Mouse (Mus musculus) MEL (cell line): Measurements from ENCODE around the gene Wdr48. TPM values are rescaled to one million over a fixed set of nuclear protein-coding genes. Genes with fewer than 3 reads are reported as not detected.

Experiments used
- DNase-seq: peaks from one replicate; pipeline ENCODE4 v3.0.0; 2011; ENCODE audit warnings: low read depth, low spot score
- H3K27ac ChIP-seq: 2 replicates; pipeline ENCODE4 v1.5.1; 2012; ENCODE audit warnings: low read depth, mild to moderate bottlenecking, control low read depth, low read length, moderate library complexity; ENCODE audit not compliant: control insufficient read depth
- H3K27me3 ChIP-seq, 2 experiments: fragments of 150-350 bp in 1 of 2; sonication (generic) in 1 of 2; 2 replicates each; pipeline ENCODE4 v1.6.1; 2012; ENCODE audit warnings: low read length in 2 of 2, mild to moderate bottlenecking in 2 of 2, improper control_type of control experiment in 1 of 2, moderate library complexity in 1 of 2; ENCODE audit not compliant: insufficient read depth in 2 of 2, control insufficient read depth in 1 of 2
- H3K36me3 ChIP-seq, 2 experiments: 2 replicates each; pipeline ENCODE4 v1.6.1; 2012 to 2014; ENCODE audit warnings: low read length in 2 of 2, improper control_type of control experiment in 1 of 2, inconsistent platforms in 1 of 2, mild to moderate bottlenecking in 1 of 2; ENCODE audit not compliant: insufficient read depth in 2 of 2, control insufficient read depth in 1 of 2
- H3K4me1 ChIP-seq, 2 experiments: fragments of 150-350 bp in 1 of 2; sonication (generic) in 1 of 2; 2 replicates each; pipeline ENCODE4 v1.6.1; 2012; ENCODE audit warnings: low read length in 2 of 2, improper control_type of control experiment in 1 of 2, mild to moderate bottlenecking in 1 of 2; ENCODE audit not compliant: insufficient read depth in 2 of 2, control insufficient read depth in 1 of 2
- H3K4me3 ChIP-seq, 2 experiments: fragments of 150-350 bp in 1 of 2; sonication (generic) in 1 of 2; 2 replicates each; pipeline ENCODE4 v1.5.1; 2012; ENCODE audit warnings: low read depth in 2 of 2, low read length in 2 of 2, mild to moderate bottlenecking in 2 of 2, moderate library complexity in 2 of 2, control low read depth in 1 of 2, improper control_type of control experiment in 1 of 2; ENCODE audit not compliant: control insufficient read depth in 1 of 2, insufficient read depth in 1 of 2
- H3K79me2 ChIP-seq: 2 replicates; pipeline ENCODE4 v1.6.1; 2012; ENCODE audit warnings: mild to moderate bottlenecking, low read length, moderate library complexity; ENCODE audit not compliant: control insufficient read depth, poor library complexity, insufficient read depth
- H3K9ac ChIP-seq: 2 replicates; pipeline ENCODE4 v1.6.1; 2012; ENCODE audit warnings: low read depth, mild to moderate bottlenecking, control low read depth, low read length, moderate library complexity; ENCODE audit not compliant: control insufficient read depth, poor library complexity, severe bottlenecking
- H3K9me3 ChIP-seq: fragments of 150-350 bp; sonication (generic); replicated peaks from 2 replicates; pipeline ENCODE4 v1.6.1; 2012; ENCODE audit warnings: mild to moderate bottlenecking, low read length, improper control_type of control experiment, moderate library complexity; ENCODE audit not compliant: insufficient read depth
- BHLHE40 ChIP-seq: IDR thresholded peaks from 2 replicates; pipeline ENCODE4 v1.6.1; 2012; ENCODE audit warnings: low read depth, mild to moderate bottlenecking, inconsistent platforms, low read length, improper control_type of control experiment, borderline replicate concordance
- CHD2 ChIP-seq: IDR thresholded peaks from 2 replicates; pipeline ENCODE4 v1.6.1; 2011; ENCODE audit warnings: low read length, improper control_type of control experiment
- CTCF ChIP-seq, 3 experiments: IDR thresholded peaks in 2 of 3; conservative IDR thresholded peaks in 1 of 3; 2 replicates each; pipeline ENCODE4 v1.5.1; 2011 to 2012; ENCODE audit warnings: low read length in 3 of 3, low read depth in 2 of 3, mild to moderate bottlenecking in 2 of 3, improper control_type of control experiment in 1 of 3, inconsistent platforms in 1 of 3, mixed read lengths in 1 of 3, moderate library complexity in 1 of 3; ENCODE audit not compliant: control insufficient read depth in 1 of 3, insufficient read depth in 1 of 3, poor library complexity in 1 of 3, severe bottlenecking in 1 of 3
- EP300 ChIP-seq, 2 experiments: IDR thresholded peaks; 2 replicates each; pipeline ENCODE4 v1.6.1; 2011; ENCODE audit warnings: improper control_type of control experiment in 2 of 2, low read length in 2 of 2, low read depth in 1 of 2, mild to moderate bottlenecking in 1 of 2
- GABPA ChIP-seq: IDR thresholded peaks from 2 replicates; pipeline ENCODE4 v1.6.1; 2012; ENCODE audit warnings: low read depth, mild to moderate bottlenecking, inconsistent platforms, low read length, improper control_type of control experiment, moderate library complexity
- GATA1 ChIP-seq: IDR thresholded peaks from 2 replicates; pipeline ENCODE4 v1.6.1; 2011; ENCODE audit warnings: low read depth, low read length, improper control_type of control experiment
- JUND ChIP-seq: IDR thresholded peaks from 2 replicates; pipeline ENCODE4 v1.6.1; 2011; ENCODE audit warnings: low read depth, mild to moderate bottlenecking, improper control_type of control experiment, low read length
- MAFK ChIP-seq: IDR thresholded peaks from 2 replicates; pipeline ENCODE4 v1.6.1; 2011; ENCODE audit warnings: low read depth, mild to moderate bottlenecking, low read length, improper control_type of control experiment, borderline replicate concordance
- MAX ChIP-seq: IDR thresholded peaks from 2 replicates; pipeline ENCODE4 v1.6.1; 2011; ENCODE audit warnings: low read length, improper control_type of control experiment
- MXI1 ChIP-seq: IDR thresholded peaks from 2 replicates; pipeline ENCODE4 v1.6.1; 2011; ENCODE audit warnings: mild to moderate bottlenecking, low read depth, low read length, improper control_type of control experiment
- MYB ChIP-seq: IDR thresholded peaks from 2 replicates; pipeline ENCODE4 v1.6.1; 2011; ENCODE audit warnings: mild to moderate bottlenecking, low read depth, low read length, improper control_type of control experiment
- NELFE ChIP-seq: IDR thresholded peaks from 2 replicates; pipeline ENCODE4 v1.6.1; 2011; ENCODE audit warnings: low read depth, low read length, improper control_type of control experiment
- NRF1 ChIP-seq: IDR thresholded peaks from 2 replicates; pipeline ENCODE4 v1.6.1; 2014; ENCODE audit warnings: low read depth, mild to moderate bottlenecking, inconsistent platforms, low read length, improper control_type of control experiment, moderate library complexity; ENCODE audit not compliant: poor library complexity, insufficient read depth, severe bottlenecking
- POLR2AphosphoS2 ChIP-seq: IDR thresholded peaks from 2 replicates; pipeline ENCODE4 v1.6.1; 2011; ENCODE audit warnings: low read length, improper control_type of control experiment
- POLR2AphosphoS5 ChIP-seq: IDR thresholded peaks from 2 replicates; pipeline ENCODE4 v1.6.1; 2012; ENCODE audit warnings: low read depth, borderline replicate concordance, mild to moderate bottlenecking, inconsistent platforms, low read length, moderate library complexity, mixed read lengths
- RAD21 ChIP-seq: IDR thresholded peaks from 2 replicates; pipeline ENCODE4 v1.6.1; 2011; ENCODE audit warnings: mild to moderate bottlenecking, low read depth, low read length, improper control_type of control experiment
- SIN3A ChIP-seq: IDR thresholded peaks from 2 replicates; pipeline ENCODE4 v1.6.1; 2012; ENCODE audit warnings: low read length, improper control_type of control experiment, inconsistent platforms
- TBP ChIP-seq: IDR thresholded peaks from 2 replicates; pipeline ENCODE4 v1.8.0; 2011; ENCODE audit warnings: low read depth, low read length, improper control_type of control experiment
- UBTF ChIP-seq: IDR thresholded peaks from 2 replicates; pipeline ENCODE4 v1.6.1; 2012; ENCODE audit warnings: low read depth, mild to moderate bottlenecking, inconsistent platforms, low read length, improper control_type of control experiment, moderate library complexity, borderline replicate concordance; ENCODE audit not compliant: insufficient read depth
- USF2 ChIP-seq, 2 experiments: IDR thresholded peaks; 2 replicates each; pipeline ENCODE4 v1.6.1; 2011 to 2012; ENCODE audit warnings: improper control_type of control experiment in 2 of 2, low read length in 2 of 2, borderline replicate concordance in 1 of 2, inconsistent platforms in 1 of 2, low read depth in 1 of 2, mild to moderate bottlenecking in 1 of 2; ENCODE audit not compliant: insufficient read depth in 1 of 2
- ZMIZ1 ChIP-seq: IDR thresholded peaks from 2 replicates; pipeline ENCODE4 v1.6.1; 2012; ENCODE audit warnings: low read depth, mild to moderate bottlenecking, inconsistent platforms, low read length, improper control_type of control experiment, moderate library complexity
- polyA plus RNA-seq, 2 experiments: library from polyadenylated mRNA; stranded (reverse) in 1 of 2; unstranded in 1 of 2; fragments of >175 nt in 1 of 2; fragments of >200 nt in 1 of 2; gene quantifications; 2 replicates each; pipeline versions ENCODE4 v1.2.1 to v1.2.4; 2012; ENCODE audit warnings: low replicate concordance in 2 of 2, low read depth in 1 of 2; ENCODE audit not compliant: insufficient read length in 2 of 2, insufficient read depth in 1 of 2, missing spikeins in 1 of 2
- total RNA-seq: library from RNA; depleted of rRNA; stranded (reverse); fragments of 300-350 nt; gene quantifications from 2 replicates; pipeline ENCODE4 v1.2.3, GENCODE M21; 2012

Gene Wdr48
- total and polyA plus RNA-seq, 3 experiments = 31.0 to 40.5 TPM; not detected in 1

- Histone ChIP-seq H3K27ac (no peak overlapping the region), H3K4me3 (no peak overlapping the region), H3K36me3 (peaks cover 7 to 12% of the 10 kb centered on the region in 2 experiments), H3K4me1 (peaks cover 0 to 5% of the 10 kb centered on the region in 2 experiments; a peak in 2 of 4 replicates), H3K27me3 (no peaks in the 10 kb centered on the region), H3K79me2 (peaks cover 7% of the 10 kb centered on the region; the same call in 1 of the 2 replicates), H3K9ac (no peak overlapping the region), H3K9me3 (no peaks in the 10 kb centered on the region)
- DNase-seq = no peak
- TF ChIP-seq EP300 (IDR thresholded peaks at IDR 0.05; ENCODE audit: low read depth in 1 of 2, low read length in 2 of 2) = no peak
- TF ChIP-seq MAX = no peak
- no peak for TF ChIP-seq CHD2
- TF ChIP-seq ZMIZ1 = no peak
- TF ChIP-seq NELFE = no peak
- no peak for TF ChIP-seq POLR2AphosphoS5
- TF ChIP-seq MYB = no peak
- TF ChIP-seq NRF1 = no peak
- TF ChIP-seq USF2 (IDR thresholded peaks at IDR 0.05; ENCODE audit: borderline replicate concordance in 1 of 2, insufficient read depth in 1 of 2, low read depth in 1 of 2, low read length in 2 of 2) = no peak
- TF ChIP-seq RAD21 = no peak
- TF ChIP-seq POLR2AphosphoS2 = no peak
- no peak for TF ChIP-seq UBTF
- TF ChIP-seq BHLHE40 = no peak
- no peak for TF ChIP-seq CTCF (IDR thresholded peaks at IDR 0.05 in 2 of 3, conservative IDR thresholded peaks at IDR 0.05 in 1 of 3; ENCODE audit: control insufficient read depth in 1 of 3, insufficient read depth in 1 of 3, low read depth in 2 of 3, low read length in 3 of 3, poor library complexity in 1 of 3, severe bottlenecking in 1 of 3)
- TF ChIP-seq SIN3A = no peak
- no peak for TF ChIP-seq MAFK
- no peak for TF ChIP-seq GATA1
- TF ChIP-seq JUND = no peak
- no peak for TF ChIP-seq MXI1
- no peak for TF ChIP-seq GABPA
Measured at GRCm38 (mm10) chr9:119902410-119903151, 7.9 kb downstream of the Wdr48 start.

GRCm38 (mm10) chr9:119908708-119909107 is 14.0 kb downstream of the Wdr48 start:
- DNase-seq = no peak
- Histone ChIP-seq H3K4me3 (no peak overlapping the region), H3K9me3 (no peaks in the 10 kb centered on the region), H3K36me3 (peaks cover 0 to 17% of the 10 kb centered on the region in 2 experiments; a peak in 2 of 4 replicates), H3K4me1 (no peaks in the 10 kb centered on the region), H3K27ac (no peak overlapping the region), H3K9ac (no peak overlapping the region), H3K27me3 (no peaks in the 10 kb centered on the region), H3K79me2 (no peaks in the 10 kb centered on the region)
- TF ChIP-seq TBP = no peak
